Mouse (Mus musculus): Measurements from ENCODE around the gene Pdik1l.

- TF ChIP-seq CTCF (IDR thresholded peaks at IDR 0.05) (no peak), EP300 (IDR thresholded peaks at IDR 0.05) (no peak)
Measured at GRCm38 (mm10) chr4:134300316-134300715, 12.6 kb upstream of the Pdik1l start.
